In genomic region chr11:78260489-78261258, GRCm38 (mm10) we compare ENCODE assay signal across 8 mouse cellular contexts. TPM values are rescaled to one million over a fixed set of nuclear protein-coding genes. Genes with fewer than 3 reads are reported as not detected.
DNase-seq lines count a peak whose midpoint lies in the region; ATAC-seq and TF ChIP-seq lines count a peak whose summit lies in the region.

No protein-coding gene starts in this region.

- peaks cover 24% of the 10 kb centered on the region for H3K36me3 ChIP-seq in embryonic facial prominence, embryonic 14.5 days (ENCODE audit: control insufficient read depth, insufficient read depth, low read length)
- peaks cover 28% of the 10 kb centered on the region for H3K36me3 ChIP-seq in limb, embryonic 12.5 days

- no peak for TF ChIP-seq CTCF in left cerebral cortex, adult 2 months (IDR thresholded peaks at IDR 0.05)
- TF ChIP-seq CTCF in olfactory bulb, adult 2 months (IDR thresholded peaks at IDR 0.05; ENCODE audit: insufficient read depth, low read depth, low read length): no peak

- peak overlapping the region; percentile 56 for H3K4me3 ChIP-seq in left cerebral cortex, adult 2 months
- H3K4me3 ChIP-seq in embryonic facial prominence, embryonic 14.5 days (ENCODE audit: low read depth, low read length): peak overlapping the region; percentile 89
- peak overlapping the region; percentile 86 for H3K4me3 ChIP-seq in limb, embryonic 12.5 days (replicated peaks)
- peak overlapping the region; percentile 92 for H3K4me3 ChIP-seq in olfactory bulb, adult 2 months (ENCODE audit: insufficient read depth, low read depth, low read length)

- WGBS in embryonic facial prominence, embryonic 14.5 days: 93% methylated on average over 2 of the region's 2 CpGs
- 91% methylated on average over 2 of the region's 2 CpGs for WGBS in limb, embryonic 12.5 days
- WGBS in olfactory bulb, adult 2 months: 84% methylated on average over 2 of the region's 2 CpGs

- no peak for TF ChIP-seq POLR2A in olfactory bulb, adult 2 months (IDR thresholded peaks at IDR 0.05; ENCODE audit: insufficient read depth, low read depth, low read length)

- H3K9ac ChIP-seq in embryonic facial prominence, embryonic 14.5 days (ENCODE audit: low read depth, low read length): no peak overlapping the region
- no peak overlapping the region for H3K9ac ChIP-seq in limb, embryonic 12.5 days (replicated peaks)

- H3K4me1 ChIP-seq in embryonic facial prominence, embryonic 14.5 days (ENCODE audit: control insufficient read depth, insufficient read depth, low read length): peaks cover 4% of the 10 kb centered on the region; the same call in 1 of the 2 replicates
- peaks cover 9% of the 10 kb centered on the region for H3K4me1 ChIP-seq in limb, embryonic 12.5 days (replicated peaks)
- H3K4me1 ChIP-seq in olfactory bulb, adult 2 months (ENCODE audit: control insufficient read depth, insufficient read depth, low read length): peaks cover 7% of the 10 kb centered on the region; the same call in 1 of the 2 replicates

- DNase-seq in left cerebral cortex, adult 2 months (ENCODE audit: extremely low spot score in 1 of 2, low spot score in 2 of 2): no peak
- DNase-seq in left cerebral cortex, postnatal 10 days (ENCODE audit: extremely low spot score in 1 of 2, low spot score in 2 of 2): no peak
- DNase-seq in embryonic facial prominence, embryonic 14.5 days (ENCODE audit: low spot score): no peak
- no peak for DNase-seq in layer of hippocampus, postnatal 14 days (ENCODE audit: low spot score in 2 of 2)
- DNase-seq in urinary bladder, adult 18-20 months (ENCODE audit: low spot score in 2 of 2): no peak

- intact Hi-C loops in left cerebral cortex, adult 2 months (cut with DNase I): loop anchor here (2.0 to 5.0 kb wide), 3 partner anchors 14 to 87 kb away; partner anchors contain the start of gene Pigs
- intact Hi-C loops in left cerebral cortex, postnatal 10 days (cut with DNase I): no loop called here

- peak overlapping the region; percentile 76; the same call in 1 of the 2 replicates for H3K27ac ChIP-seq in left cerebral cortex, adult 2 months
- no peak overlapping the region for H3K27ac ChIP-seq in embryonic facial prominence, embryonic 14.5 days (replicated peaks; ENCODE audit: low read depth, low read length)
- no peak overlapping the region for H3K27ac ChIP-seq in limb, embryonic 12.5 days
- peak overlapping the region; percentile 60; the same call in 1 of the 2 replicates for H3K27ac ChIP-seq in olfactory bulb, adult 2 months (ENCODE audit: insufficient read depth, low read depth, low read length)

- H3K9me3 ChIP-seq in embryonic facial prominence, embryonic 14.5 days (ENCODE audit: control insufficient read depth, low read length): no peaks in the 10 kb centered on the region
- no peaks in the 10 kb centered on the region for H3K9me3 ChIP-seq in limb, embryonic 12.5 days

- no peak for ATAC-seq in embryonic facial prominence, embryonic 14.5 days (ENCODE audit: low read depth)
- no peak for ATAC-seq in limb, embryonic 12.5 days (ENCODE audit: insufficient number of reproducible peaks, insufficient read depth, low FRiP score, low TSS enrichment, low read depth)
- no peak for ATAC-seq in activated CD4-positive, CD25-positive, alpha-beta regulatory T cell, adult 4 months

- H3K4me2 ChIP-seq in embryonic facial prominence, embryonic 14.5 days (ENCODE audit: low read depth, low read length): peak overlapping the region; percentile 81
- H3K4me2 ChIP-seq in limb, embryonic 12.5 days: peak overlapping the region; percentile 80

- no peaks in the 10 kb centered on the region; the same call in 1 of the 2 replicates for H3K27me3 ChIP-seq in embryonic facial prominence, embryonic 14.5 days (replicated peaks; ENCODE audit: control insufficient read depth, insufficient read depth, low read length)
- peaks cover 10% of the 10 kb centered on the region; the same call in 1 of the 2 replicates for H3K27me3 ChIP-seq in limb, embryonic 12.5 days

RNA-seq across cellular contexts. Expression of gene 2610507B11Rik, which starts 0.9 kb away (rescaled TPM):
- 100 to 1,000 TPM; 176 to 177 TPM for total RNA-seq in left cerebral cortex, adult 2 months (2021)
- 100 to 1,000 TPM; 161 to 169 TPM for total RNA-seq in left cerebral cortex, postnatal 10 days (2021)
- polyA plus RNA-seq in embryonic facial prominence, embryonic 14.5 days (2014; fragmentation: Nextera tagmentation; extraction: Ambion mirVana): 73.6 and 78.9 TPM in 2 replicates
- polyA plus RNA-seq in limb, embryonic 12.5 days (2016; fragmentation: Nextera tagmentation; extraction: Ambion mirVana): 79.1 and 81.8 TPM in 2 replicates
- polyA plus RNA-seq in olfactory bulb, adult 2 months (2012; ENCODE audit: insufficient read depth, insufficient read length, low replicate concordance, missing spikeins): 122 and 503 TPM in 2 replicates
- total RNA-seq in layer of hippocampus, postnatal 14 days (2021): 100 to 1,000 TPM; 210 TPM
- 10 to 100 TPM; 21.1 to 38.7 TPM for polyA plus RNA-seq in activated CD4-positive, CD25-positive, alpha-beta regulatory T cell, adult 4 months (2017; shearing (Covaris generic))

RNA-seq across cellular contexts. Expression of gene Supt6, which starts 14.9 kb away (rescaled TPM):
- 100 to 1,000 TPM; 100 to 107 TPM for total RNA-seq in left cerebral cortex, adult 2 months (2021)
- 10 to 100 TPM; 86.3 to 87.6 TPM for total RNA-seq in left cerebral cortex, postnatal 10 days (2021)
- polyA plus RNA-seq in embryonic facial prominence, embryonic 14.5 days (2014; fragmentation: Nextera tagmentation; extraction: Ambion mirVana): 26.6 and 28.7 TPM in 2 replicates
- 36.8 and 42.2 TPM in 2 replicates for polyA plus RNA-seq in limb, embryonic 12.5 days (2016; fragmentation: Nextera tagmentation; extraction: Ambion mirVana)
- polyA plus RNA-seq in olfactory bulb, adult 2 months (2012; ENCODE audit: insufficient read depth, insufficient read length, low replicate concordance, missing spikeins): 62.3 TPM in 1 of 2 replicates, not detected in the other
- total RNA-seq in layer of hippocampus, postnatal 14 days (2021): 100 to 1,000 TPM; 102 to 112 TPM
- polyA plus RNA-seq in activated CD4-positive, CD25-positive, alpha-beta regulatory T cell, adult 4 months (2017; shearing (Covaris generic)): 10 to 100 TPM; 14.4 to 18.0 TPM

RNA-seq across cellular contexts. Expression of gene Sdf2, which starts 15.1 kb away (rescaled TPM):
- 10 to 100 TPM; 58.6 to 66.4 TPM for total RNA-seq in left cerebral cortex, adult 2 months (2021)
- 10 to 100 TPM; 60.5 to 65.2 TPM for total RNA-seq in left cerebral cortex, postnatal 10 days (2021)
- polyA plus RNA-seq in embryonic facial prominence, embryonic 14.5 days (2014; fragmentation: Nextera tagmentation; extraction: Ambion mirVana): 93.1 and 103 TPM in 2 replicates
- polyA plus RNA-seq in limb, embryonic 12.5 days (2016; fragmentation: Nextera tagmentation; extraction: Ambion mirVana): 49.5 and 54.8 TPM in 2 replicates
- not detected in 2 replicates for polyA plus RNA-seq in olfactory bulb, adult 2 months (2012; ENCODE audit: insufficient read depth, insufficient read length, low replicate concordance, missing spikeins)
- total RNA-seq in layer of hippocampus, postnatal 14 days (2021): 10 to 100 TPM; 64.4 to 66.4 TPM
- 100 to 1,000 TPM; 102 to 108 TPM for polyA plus RNA-seq in activated CD4-positive, CD25-positive, alpha-beta regulatory T cell, adult 4 months (2017; shearing (Covaris generic))

RNA-seq across cellular contexts. Expression of gene BC030499, which starts 30.0 kb away (rescaled TPM):
- 10 to 100 TPM; 21.1 to 29.5 TPM for total RNA-seq in left cerebral cortex, adult 2 months (2021)
- total RNA-seq in left cerebral cortex, postnatal 10 days (2021): 1 to 10 TPM; 1.6 TPM
- polyA plus RNA-seq in embryonic facial prominence, embryonic 14.5 days (2014; fragmentation: Nextera tagmentation; extraction: Ambion mirVana): 0.11 and 0.31 TPM in 2 replicates
- polyA plus RNA-seq in limb, embryonic 12.5 days (2016; fragmentation: Nextera tagmentation; extraction: Ambion mirVana): 0.26 and 0.28 TPM in 2 replicates
- polyA plus RNA-seq in olfactory bulb, adult 2 months (2012; ENCODE audit: insufficient read depth, insufficient read length, low replicate concordance, missing spikeins): not detected in 2 replicates
- 1 to 10 TPM; 1.4 to 2.6 TPM for total RNA-seq in layer of hippocampus, postnatal 14 days (2021)
- polyA plus RNA-seq in activated CD4-positive, CD25-positive, alpha-beta regulatory T cell, adult 4 months (2017; shearing (Covaris generic)): 1 to 10 TPM in 1 of 2 experiments, under 1 TPM in 1; 0.65 to 1.2 TPM

RNA-seq across cellular contexts. Expression of gene Spag5, which starts 40.7 kb away (rescaled TPM):
- 10 to 100 TPM; 12.1 to 16.1 TPM for total RNA-seq in left cerebral cortex, adult 2 months (2021)
- 1 to 10 TPM; 3.1 to 3.9 TPM for total RNA-seq in left cerebral cortex, postnatal 10 days (2021)
- polyA plus RNA-seq in embryonic facial prominence, embryonic 14.5 days (2014; fragmentation: Nextera tagmentation; extraction: Ambion mirVana): 23.8 and 25.3 TPM in 2 replicates
- 55.3 and 63.6 TPM in 2 replicates for polyA plus RNA-seq in limb, embryonic 12.5 days (2016; fragmentation: Nextera tagmentation; extraction: Ambion mirVana)
- polyA plus RNA-seq in olfactory bulb, adult 2 months (2012; ENCODE audit: insufficient read depth, insufficient read length, low replicate concordance, missing spikeins): not detected in 2 replicates
- total RNA-seq in layer of hippocampus, postnatal 14 days (2021): 1 to 10 TPM; 5.0 to 6.6 TPM
- 1 to 10 TPM; 7.3 to 7.4 TPM for polyA plus RNA-seq in activated CD4-positive, CD25-positive, alpha-beta regulatory T cell, adult 4 months (2017; shearing (Covaris generic))

Comparison
In these comparisons a context has a peak if more than half of its experiments do, and no peak if none do; other contexts are left out.
1. H3K27ac ChIP-seq: peak in left cerebral cortex, adult 2 months (single experiment) and olfactory bulb, adult 2 months (single experiment); none in embryonic facial prominence, embryonic 14.5 days (single experiment) and limb, embryonic 12.5 days (single experiment).
2. Peak in every context shown above with its lines, with median percentiles within 50 percentile points of each other: H3K4me3 ChIP-seq.